Mouse (Mus musculus) midbrain, embryonic 10.5 days (tissue): ENCODE measurements around the gene Epc2. TPM values are rescaled to one million over a fixed set of nuclear protein-coding genes. Genes with fewer than 3 reads are reported as not detected.

Experiments
- DNase-seq: peaks from one replicate; pipeline ENCODE4 v3.0.0-alpha.2; 2017; ENCODE audit warnings: low spot score
- H3K27ac ChIP-seq: fragments of 300-500 bp; sonication (generic); replicated peaks from 2 replicates; pipeline ENCODE4 v1.5.1; 2016; ENCODE audit warnings: mild to moderate bottlenecking
- H3K27me3 ChIP-seq: fragments of 300-500 bp; sonication (generic); 2 replicates; pipeline ENCODE4 v1.6.1; 2016; ENCODE audit warnings: low read depth, mild to moderate bottlenecking; ENCODE audit not compliant: poor library complexity, severe bottlenecking
- H3K36me3 ChIP-seq: fragments of 300-500 bp; sonication (generic); 2 replicates; pipeline ENCODE4 v1.6.1; 2016; ENCODE audit warnings: mild to moderate bottlenecking, moderate library complexity
- H3K4me1 ChIP-seq: fragments of 300-500 bp; sonication (generic); 2 replicates; pipeline ENCODE4 v1.6.1; 2016
- H3K4me3 ChIP-seq: fragments of 300-500 bp; sonication (generic); 2 replicates; pipeline ENCODE4 v1.5.1; 2016; ENCODE audit warnings: mild to moderate bottlenecking, moderate library complexity
- H3K9me3 ChIP-seq: fragments of 300-500 bp; sonication (generic); replicated peaks from 2 replicates; pipeline ENCODE4 v1.6.1; 2016; ENCODE audit warnings: mild to moderate bottlenecking
- WGBS: fragments of 180-500 bp; shearing (Covaris S2); methylation state at CpG from one replicate; pipeline ENCODE4 v1.1.7; 2016; 5-methylcytosine and 5-hydroxymethylcytosine counted together
- polyA plus RNA-seq: library from polyadenylated mRNA; unstranded; fragments of >200 nt; fragmentation: Nextera tagmentation; extraction: Ambion mirVana; gene quantifications from 2 replicates; pipeline ENCODE4 v1.2.1, GENCODE M21; 2016

The Epc2 gene
- polyA plus RNA-seq, 1 experiment from 2014 or later: 6.1 TPM

DNA sequence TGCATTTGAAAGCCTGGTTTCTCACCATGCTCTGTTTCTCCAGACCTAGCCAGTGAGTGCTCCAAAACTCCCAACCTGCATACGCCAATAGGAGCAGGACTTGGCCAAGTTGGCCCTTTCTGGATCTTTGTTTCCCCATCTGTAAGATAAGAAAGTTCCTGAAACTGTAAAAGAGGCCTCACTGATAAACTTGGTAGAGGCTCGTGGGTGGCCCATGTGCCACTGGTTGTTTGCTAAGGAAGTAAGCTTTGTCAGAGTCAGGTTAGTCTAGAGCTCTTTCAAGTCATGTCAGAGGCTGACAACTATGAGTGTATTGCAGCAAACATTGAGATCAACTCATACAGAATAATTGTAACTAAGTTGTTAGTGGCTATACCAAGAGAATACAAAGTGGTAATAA is 101.8 kb downstream of the Epc2 start:
- DNase-seq: no peak
- Histone ChIP-seq H3K9me3 (no peaks in the 10 kb centered on the region; the same call in 1 of the 2 replicates), H3K27ac (no peak overlapping the region), H3K4me3 (no peak overlapping the region), H3K27me3 (no peaks in the 10 kb centered on the region), H3K4me1 (no peaks in the 10 kb centered on the region), H3K36me3 (peaks cover 71% of the 10 kb centered on the region)
- 96% methylated on average over 2 of the region's 2 CpGs for WGBS

DNA sequence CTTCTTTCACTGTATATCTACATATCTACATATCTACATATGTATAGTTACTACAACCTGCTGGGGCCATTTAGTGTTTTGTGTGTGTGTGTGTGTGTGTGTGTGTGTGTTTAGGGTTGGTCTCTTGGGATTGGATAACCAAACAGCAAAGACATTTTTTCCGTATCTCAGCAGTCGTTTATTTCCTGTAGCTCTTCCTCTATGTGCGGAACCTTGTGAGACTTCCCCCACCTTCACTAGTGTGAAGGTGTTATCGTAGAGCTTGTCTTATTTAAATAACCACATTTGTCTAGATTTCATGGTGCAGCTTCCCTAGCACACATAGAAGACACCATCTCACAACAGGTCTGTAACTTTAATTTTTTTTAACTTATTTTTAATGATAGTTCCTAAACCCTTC is 106.1 kb downstream of the Epc2 start:
- H3K4me1 ChIP-seq: no peaks in the 10 kb centered on the region
- H3K27me3 ChIP-seq: no peaks in the 10 kb centered on the region
- no peak for DNase-seq
- H3K4me3 ChIP-seq: no peak overlapping the region
- 93% methylated on average over 4 of the region's 4 CpGs for WGBS
- H3K36me3 ChIP-seq: peaks cover 34% of the 10 kb centered on the region
- no peak overlapping the region for H3K27ac ChIP-seq
- no peaks in the 10 kb centered on the region; the same call in 1 of the 2 replicates for H3K9me3 ChIP-seq

DNA sequence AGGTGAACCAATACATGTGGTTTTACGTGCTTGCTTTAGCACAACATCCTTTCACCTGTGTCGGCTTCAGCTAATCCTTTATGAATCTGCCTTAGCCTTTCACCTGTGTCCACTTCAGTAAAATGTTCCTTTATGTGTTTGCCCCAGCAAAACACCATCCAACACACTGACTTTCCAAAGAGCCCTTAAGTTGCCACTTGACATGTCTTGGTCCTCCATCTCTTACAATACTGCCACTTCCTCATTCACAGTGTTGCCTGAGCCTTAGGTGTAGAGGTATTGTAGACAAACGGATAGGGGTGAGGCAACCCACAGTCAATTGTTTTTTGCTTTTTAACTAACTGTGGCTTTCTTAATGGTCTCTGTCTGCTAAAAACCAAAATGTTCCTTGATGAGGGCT is 107.1 kb downstream of the Epc2 start:
- H3K9me3 ChIP-seq: no peaks in the 10 kb centered on the region
- WGBS: 96% methylated on average over 3 of the region's 3 CpGs

DNA sequence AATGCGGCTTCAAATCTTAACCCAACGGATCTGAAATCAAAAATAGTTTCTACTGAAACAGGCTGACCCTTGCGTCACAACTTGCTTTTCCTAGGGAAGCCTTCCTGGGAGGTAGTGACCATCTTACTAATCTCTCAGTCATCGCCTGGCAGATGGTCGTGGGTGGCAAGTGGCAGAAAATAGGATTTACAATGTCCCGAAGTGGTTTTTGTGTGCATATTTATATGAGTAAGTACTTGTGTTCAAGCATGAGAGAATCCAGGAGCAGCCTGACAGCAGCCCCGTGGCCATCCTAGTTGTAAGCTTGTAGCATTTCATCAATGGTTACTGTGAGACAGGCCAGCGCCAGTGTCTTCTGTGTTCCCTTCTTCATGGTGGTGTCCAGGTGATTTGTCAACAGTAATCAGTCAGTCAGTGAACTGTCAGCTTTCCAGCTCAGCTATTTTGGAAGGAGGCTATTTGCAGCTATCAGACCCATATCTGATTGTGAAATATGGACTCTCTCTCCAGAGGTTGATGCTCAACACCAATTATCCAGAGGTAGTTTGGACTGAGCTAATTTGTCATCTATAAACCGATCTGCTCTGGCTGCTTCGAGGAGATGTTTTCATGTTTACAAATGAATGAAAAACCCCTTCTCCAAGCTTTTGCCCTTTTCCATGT is 111.5 kb downstream of the Epc2 start:
- no peak for DNase-seq
- no peaks in the 10 kb centered on the region; the same call in 1 of the 2 replicates for H3K36me3 ChIP-seq
- H3K9me3 ChIP-seq: no peaks in the 10 kb centered on the region
- H3K27me3 ChIP-seq: no peaks in the 10 kb centered on the region
- no peak overlapping the region for H3K4me3 ChIP-seq
- WGBS: 84% methylated on average over 10 of the region's 10 CpGs
- H3K4me1 ChIP-seq: 0 out of 2 replicates have a peak, but pooled peaks cover 4% of the 10 kb centered on the region
- H3K27ac ChIP-seq: no peak overlapping the region

More for the DNA sequence above, 107.1 kb downstream of the Epc2 start:
- Histone ChIP-seq H3K27me3 (no peaks in the 10 kb centered on the region), H3K36me3 (peaks cover 24% of the 10 kb centered on the region), H3K4me1 (0 out of 2 replicates have a peak, but pooled peaks cover 4% of the 10 kb centered on the region), H3K27ac (no peak overlapping the region), H3K4me3 (no peak overlapping the region)
- DNase-seq: no peak

DNA sequence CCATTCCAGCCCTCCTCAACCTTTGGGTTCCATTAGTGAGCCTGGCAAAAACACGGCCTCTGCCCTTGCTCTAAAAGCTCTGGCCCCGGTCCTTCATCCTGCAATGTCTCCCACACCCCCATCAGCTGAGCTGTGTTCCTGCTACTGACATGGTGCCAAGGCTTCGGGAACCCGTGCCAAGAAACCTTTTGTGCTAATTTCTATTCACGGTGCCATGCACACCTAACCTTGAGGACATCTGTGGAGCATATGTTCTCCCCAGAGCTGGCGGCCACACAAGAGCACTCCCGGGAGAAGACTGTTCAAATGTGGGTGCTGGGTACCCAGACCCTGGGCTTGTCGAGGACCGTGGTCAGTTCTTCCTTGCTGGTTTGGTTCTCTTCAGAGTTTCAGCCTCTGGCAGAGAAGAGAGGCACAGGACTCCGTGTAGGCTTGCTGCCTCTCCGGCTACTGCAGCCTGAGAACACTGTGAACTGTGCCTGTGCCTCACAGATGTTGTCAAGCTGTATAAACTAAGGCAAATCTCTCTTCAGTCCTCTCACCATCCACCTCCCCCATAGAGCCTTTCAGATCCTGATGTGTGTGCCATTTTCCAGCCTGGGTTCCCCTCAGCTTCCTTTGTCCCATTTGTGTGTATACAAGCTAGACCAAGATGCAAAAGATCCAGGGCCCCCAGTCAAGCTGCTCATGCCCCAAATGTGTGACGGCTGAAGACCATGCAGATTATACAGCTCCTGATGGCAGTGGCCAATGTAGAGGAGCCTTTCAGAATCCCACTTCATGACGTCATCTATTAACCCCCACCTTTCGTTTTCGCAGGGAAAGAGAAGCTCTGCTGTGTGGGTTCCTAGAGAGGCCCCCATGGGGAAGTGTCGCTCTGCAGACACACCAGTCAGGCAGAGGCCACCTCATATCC is 118.8 kb downstream of the Epc2 start:
- Histone ChIP-seq H3K4me1 (peaks cover 25% of the 10 kb centered on the region), H3K27ac (no peak overlapping the region), H3K4me3 (no peak overlapping the region), H3K27me3 (no peaks in the 10 kb centered on the region), H3K9me3 (no peaks in the 10 kb centered on the region), H3K36me3 (no peaks in the 10 kb centered on the region)
- no peak for DNase-seq
- WGBS: 77% methylated on average over 16 of the region's 16 CpGs

DNA sequence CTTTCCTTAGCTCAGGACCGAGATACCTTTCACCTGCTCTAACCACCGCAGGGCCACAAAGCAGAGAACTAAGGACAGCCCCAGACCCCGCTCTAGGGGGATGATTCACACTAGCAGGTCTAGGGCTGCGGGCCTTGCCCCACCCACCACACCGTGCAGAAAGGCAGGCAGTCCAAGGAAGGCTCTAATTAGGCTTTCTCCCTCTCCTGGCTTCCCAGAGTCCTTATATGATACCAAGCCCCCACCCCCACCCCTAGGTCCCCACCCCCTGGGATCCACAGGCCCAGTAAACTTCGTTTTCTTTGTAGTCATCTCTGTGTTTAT is 119.5 kb downstream of the Epc2 start:
- Histone ChIP-seq H3K4me3 (no peak overlapping the region), H3K36me3 (no peaks in the 10 kb centered on the region), H3K9me3 (no peaks in the 10 kb centered on the region), H3K27ac (no peak overlapping the region), H3K27me3 (no peaks in the 10 kb centered on the region), H3K4me1 (peaks cover 25% of the 10 kb centered on the region)
- 57% methylated on average over 6 of the region's 6 CpGs for whole genome bisulfite sequencing
- no peak for DNase-seq

DNA sequence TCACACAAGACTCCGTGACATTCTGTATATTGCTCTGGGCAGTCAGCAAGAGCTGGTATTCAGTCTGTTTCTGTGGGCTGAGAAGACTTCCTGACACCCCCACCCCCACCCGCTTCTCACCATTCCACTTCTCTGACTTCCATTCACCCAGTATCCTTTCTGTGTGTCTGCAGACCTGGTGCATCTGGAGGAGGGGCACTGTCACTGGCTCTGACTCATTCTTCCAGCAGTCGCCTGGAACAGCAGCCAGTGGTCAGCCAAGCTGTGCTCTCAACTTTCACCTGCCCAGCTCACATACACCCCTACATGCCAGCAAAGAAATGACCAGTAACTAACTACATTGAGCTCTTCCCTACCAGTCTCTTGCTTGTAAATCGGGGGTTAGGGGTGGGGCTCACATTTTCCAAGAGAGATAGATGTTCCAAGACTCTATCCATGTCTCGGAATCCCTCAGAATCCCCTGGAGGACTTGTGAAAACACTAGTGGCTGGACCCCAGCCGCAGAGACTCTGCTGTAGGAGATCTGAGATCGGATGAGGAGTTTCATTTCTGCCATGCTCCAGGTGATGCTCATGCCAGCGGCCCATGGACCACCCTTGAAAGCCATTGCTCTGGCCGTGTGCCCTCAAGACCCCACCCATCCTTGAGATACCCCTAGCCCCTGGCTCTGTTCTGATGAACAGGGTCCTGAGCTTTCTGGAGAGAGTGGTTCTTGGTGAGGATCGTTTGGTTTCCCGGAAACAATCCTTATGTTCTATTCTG is 120.1 kb downstream of the Epc2 start:
- H3K4me3 ChIP-seq: no peak overlapping the region
- peaks cover 25% of the 10 kb centered on the region for H3K4me1 ChIP-seq
- no peaks in the 10 kb centered on the region for H3K36me3 ChIP-seq
- H3K27ac ChIP-seq: no peak overlapping the region
- no peak for DNase-seq
- H3K27me3 ChIP-seq: no peaks in the 10 kb centered on the region
- 75% methylated on average over 11 of the region's 11 CpGs for WGBS
- H3K9me3 ChIP-seq: no peaks in the 10 kb centered on the region

DNA sequence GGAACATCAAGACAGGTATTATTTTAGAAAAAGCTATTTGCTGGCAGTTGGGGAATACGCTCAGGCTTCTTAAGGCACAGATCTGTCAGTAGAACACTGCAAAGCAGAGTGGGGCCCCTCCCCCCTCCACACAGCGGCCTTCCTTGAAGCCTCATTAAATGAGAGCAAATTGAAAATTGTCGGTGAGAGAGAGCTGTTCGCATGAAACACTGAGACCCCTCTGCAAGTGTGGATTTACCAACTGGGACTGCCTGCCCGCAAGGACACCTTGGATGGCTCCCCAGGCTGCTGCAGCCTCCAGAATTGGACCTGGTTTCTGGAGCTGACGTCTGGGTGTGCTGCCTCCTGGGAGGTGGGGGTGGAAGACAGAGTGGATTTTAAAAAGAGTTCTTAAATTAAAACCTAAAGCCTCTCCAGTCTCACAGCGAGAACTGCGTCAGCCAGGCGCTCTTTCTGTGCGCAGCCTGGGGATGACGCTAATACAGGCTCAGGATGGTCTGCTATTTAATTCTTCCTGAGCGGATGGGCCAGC is 120.9 kb downstream of the Epc2 start:
- Histone ChIP-seq H3K27ac (no peak overlapping the region), H3K4me3 (no peak overlapping the region)
- DNase-seq: no peak

DNA sequence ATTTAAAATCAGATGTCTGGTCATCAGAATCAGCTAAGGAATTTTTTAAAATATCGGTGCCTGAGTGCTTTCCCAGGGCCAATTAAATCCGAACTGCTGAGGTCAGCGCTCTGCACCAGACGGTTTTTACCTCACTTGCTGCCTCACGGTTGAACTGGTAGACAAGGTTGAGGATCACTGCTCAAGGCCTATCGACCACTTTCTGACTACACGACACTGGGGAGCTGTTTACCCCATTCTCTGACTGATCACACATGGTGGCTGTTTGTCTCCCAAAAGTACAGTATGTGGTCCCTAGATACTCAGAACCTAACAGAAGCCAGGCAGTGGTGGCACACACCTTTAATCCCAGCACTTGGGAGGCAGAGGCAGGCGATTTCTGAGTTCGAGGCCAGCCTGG is 121.4 kb downstream of the Epc2 start:
- Histone ChIP-seq H3K36me3 (no peaks in the 10 kb centered on the region), H3K4me1 (peaks cover 25% of the 10 kb centered on the region), H3K27ac (no peak overlapping the region), H3K27me3 (no peaks in the 10 kb centered on the region), H3K9me3 (no peaks in the 10 kb centered on the region), H3K4me3 (no peak overlapping the region)
- WGBS: 84% methylated on average over 9 of the region's 9 CpGs
- no peak for DNase-seq

More for the DNA sequence above, 120.9 kb downstream of the Epc2 start:
- WGBS: 64% methylated on average over 12 of the region's 12 CpGs
- Histone ChIP-seq H3K4me1 (peaks cover 25% of the 10 kb centered on the region), H3K9me3 (no peaks in the 10 kb centered on the region), H3K36me3 (no peaks in the 10 kb centered on the region), H3K27me3 (no peaks in the 10 kb centered on the region)

DNA sequence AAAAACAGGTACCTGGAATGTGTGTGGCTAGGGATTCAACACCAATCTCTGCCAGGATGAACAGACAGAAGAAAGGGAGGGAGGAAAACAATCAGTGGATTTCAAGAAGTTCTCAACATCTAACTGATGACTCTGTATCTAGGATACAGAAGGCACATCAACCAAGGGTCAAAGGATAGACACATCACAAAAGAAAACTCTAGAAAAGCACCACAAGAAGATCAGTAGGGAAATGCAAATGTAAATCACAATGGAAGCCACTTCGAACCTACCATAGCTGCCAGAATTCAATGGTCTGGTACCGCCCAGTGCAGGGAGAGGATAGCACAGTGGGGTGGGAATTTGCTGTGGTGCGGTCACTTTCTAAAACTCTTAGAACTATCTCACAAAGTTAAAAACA is 122.0 kb downstream of the Epc2 start:
- Histone ChIP-seq H3K9me3 (no peaks in the 10 kb centered on the region), H3K4me1 (peaks cover 25% of the 10 kb centered on the region), H3K27me3 (no peaks in the 10 kb centered on the region), H3K27ac (no peak overlapping the region), H3K36me3 (no peaks in the 10 kb centered on the region), H3K4me3 (no peak overlapping the region)
- DNase-seq: no peak
- 87% methylated on average over 3 of the region's 3 CpGs for WGBS

DNA sequence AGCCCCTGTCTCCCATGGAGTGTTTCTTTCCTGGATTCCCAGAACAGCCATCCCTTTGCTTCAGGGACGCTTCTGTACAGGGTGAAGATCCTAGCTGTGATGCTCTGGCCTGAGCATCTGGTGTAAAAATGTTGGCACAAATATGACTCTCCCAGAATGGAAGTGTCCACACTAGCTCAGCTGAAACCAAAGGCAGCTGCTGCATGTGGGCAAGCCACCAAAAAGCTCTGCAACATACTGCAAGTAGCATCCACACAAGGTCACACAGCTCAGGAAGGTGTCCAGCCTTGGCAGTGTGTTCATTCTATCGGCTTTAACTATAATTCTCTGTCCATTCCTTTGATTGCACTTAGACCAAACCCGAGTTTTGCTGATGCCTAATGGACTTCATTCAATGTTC is 129.3 kb downstream of the Epc2 start:
- H3K36me3 ChIP-seq: no peaks in the 10 kb centered on the region
- H3K4me1 ChIP-seq: no peaks in the 10 kb centered on the region
- H3K27me3 ChIP-seq: no peaks in the 10 kb centered on the region
- H3K9me3 ChIP-seq: no peaks in the 10 kb centered on the region
- no peak for DNase-seq
- no peak overlapping the region for H3K27ac ChIP-seq
- 90% methylated on average over 3 of the region's 3 CpGs for WGBS
- no peak overlapping the region for H3K4me3 ChIP-seq

DNA sequence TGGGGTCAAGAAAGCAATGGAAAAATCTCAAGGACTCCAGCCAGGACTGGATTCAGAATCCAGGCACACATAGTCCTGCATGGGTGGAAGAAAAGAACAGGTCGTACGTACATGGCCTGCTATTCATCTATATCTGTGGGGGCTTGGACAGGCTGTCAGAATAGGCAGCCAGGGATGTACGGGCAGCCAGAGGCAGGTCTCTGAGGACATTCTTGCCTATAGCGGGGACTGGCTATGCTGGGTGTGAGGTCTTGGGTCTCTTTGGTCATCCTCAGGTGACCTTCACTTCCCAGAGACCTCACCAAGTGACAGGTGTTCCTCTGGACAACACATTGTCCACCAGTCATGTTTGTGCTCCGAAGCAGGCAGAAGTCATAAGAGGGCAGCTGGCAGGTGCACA is 131.3 kb downstream of the Epc2 start:
- DNase-seq: no peak
- Histone ChIP-seq H3K4me1 (no peaks in the 10 kb centered on the region), H3K27me3 (no peaks in the 10 kb centered on the region), H3K36me3 (no peaks in the 10 kb centered on the region), H3K4me3 (no peak overlapping the region), H3K9me3 (no peaks in the 10 kb centered on the region; the same call in 1 of the 2 replicates), H3K27ac (no peak overlapping the region)
- 94% methylated on average over 5 of the region's 5 CpGs for WGBS
